Mouse (Mus musculus) kidney, embryonic 16.5 days (tissue): ENCODE measurements at regions not wholly inside any gene's neighbourhood (a gene's known extent, or its start where the extent isn't known, plus 50 kb on each side); places are given as distances from the start of the nearest gene placed in this dataset.

Source experiments
- ATAC-seq: fragments of 200-750 bp; cut with Nextera tagmentation; 2 replicates; pipeline ENCODE4 v1.8.0; 2017; ENCODE audit warnings: moderate TSS enrichment; ENCODE audit not compliant: low FRiP score, low TSS enrichment
- H3K27ac ChIP-seq: fragments of 300-500 bp; sonication (generic); 2 replicates; pipeline ENCODE4 v1.5.1; 2014; ENCODE audit warnings: low read length
- H3K27me3 ChIP-seq: fragments of 300-500 bp; sonication (generic); 2 replicates; pipeline ENCODE4 v1.6.1; 2014; ENCODE audit warnings: low read length, control low read depth, mixed read lengths; ENCODE audit not compliant: insufficient read depth
- H3K36me3 ChIP-seq: fragments of 300-500 bp; sonication (generic); 2 replicates; pipeline ENCODE4 v1.6.1; 2014; ENCODE audit warnings: low read length, control low read depth, mixed read lengths; ENCODE audit not compliant: insufficient read depth
- H3K4me1 ChIP-seq: fragments of 300-500 bp; sonication (generic); 2 replicates; pipeline ENCODE4 v1.6.1; 2014; ENCODE audit warnings: low read length, control low read depth, mixed read lengths; ENCODE audit not compliant: insufficient read depth
- H3K4me2 ChIP-seq: fragments of 300-500 bp; sonication (generic); replicated peaks from 2 replicates; pipeline ENCODE4 v1.6.1; 2014; ENCODE audit warnings: low read depth, low read length
- H3K4me3 ChIP-seq: fragments of 300-500 bp; sonication (generic); 2 replicates; pipeline ENCODE4 v1.5.1; 2014; ENCODE audit warnings: mild to moderate bottlenecking, low read length
- H3K9ac ChIP-seq: fragments of 300-500 bp; sonication (generic); replicated peaks from 2 replicates; pipeline ENCODE4 v1.6.1; 2014; ENCODE audit warnings: low read length
- H3K9me3 ChIP-seq: fragments of 300-500 bp; sonication (generic); 2 replicates; pipeline ENCODE4 v1.6.1; 2016; ENCODE audit warnings: low read length, control low read depth
- WGBS: fragments of 180-500 bp; shearing (Covaris S2); extraction: QIAGEN DNeasy Blood & Tissue Kit; methylation state at CpG from one replicate; pipeline ENCODE4 v1.1.7; 2014; 5-methylcytosine and 5-hydroxymethylcytosine counted together

- Histone ChIP-seq H3K4me2 (no peak overlapping the region), H3K27me3 (no peaks in the 10 kb centered on the region), H3K27ac (no peak overlapping the region), H3K36me3 (no peaks in the 10 kb centered on the region), H3K9ac (no peak overlapping the region), H3K9me3 (no peaks in the 10 kb centered on the region), H3K4me3 (no peak overlapping the region), H3K4me1 (no peaks in the 10 kb centered on the region)
- 23% methylated on average over 1 of the region's 1 CpGs for WGBS
- no peak for ATAC-seq
Observed at GRCm38 (mm10) chr3:20892916-20893430, 526.0 kb upstream of the Agtr1b start.

DNA sequence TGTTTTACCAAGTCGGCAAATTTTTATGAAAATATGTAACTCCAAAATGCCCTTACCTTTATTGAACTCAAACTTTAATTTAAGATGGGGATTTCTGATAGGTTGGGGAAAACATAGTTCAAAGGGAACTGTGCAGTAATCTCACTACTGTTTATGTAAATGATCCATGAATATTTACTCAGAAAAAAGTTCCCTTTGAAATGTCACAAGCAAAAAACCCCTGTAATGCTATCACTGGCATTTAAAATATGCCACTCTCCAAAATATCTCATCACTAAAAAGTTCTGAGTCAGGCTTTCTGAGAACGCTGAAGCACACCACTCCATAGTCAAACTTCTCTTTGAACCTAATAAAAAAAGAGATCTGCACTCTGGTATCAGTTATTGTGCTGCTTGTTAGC is 497.3 kb upstream of the Agtr1b start:
- H3K27me3 ChIP-seq = no peaks in the 10 kb centered on the region
- no peak overlapping the region for H3K27ac ChIP-seq
- no peak for ATAC-seq
- H3K4me2 ChIP-seq = no peak overlapping the region
- no peak overlapping the region for H3K4me3 ChIP-seq
- WGBS = 80% methylated on average over 2 of the region's 2 CpGs
- no peak overlapping the region for H3K9ac ChIP-seq
- no peaks in the 10 kb centered on the region for H3K9me3 ChIP-seq
- no peaks in the 10 kb centered on the region for H3K36me3 ChIP-seq
- no peaks in the 10 kb centered on the region for H3K4me1 ChIP-seq

GRCm38 (mm10) chr3:20831038-20831437 is 464.1 kb upstream of the Agtr1b start:
- H3K27ac ChIP-seq = no peak overlapping the region
- no peak overlapping the region for H3K4me3 ChIP-seq
- H3K36me3 ChIP-seq = no peaks in the 10 kb centered on the region
- no peaks in the 10 kb centered on the region for H3K4me1 ChIP-seq
- no peaks in the 10 kb centered on the region for H3K9me3 ChIP-seq
- H3K4me2 ChIP-seq = no peak overlapping the region
- no peak for ATAC-seq
- H3K9ac ChIP-seq = no peak overlapping the region
- 87% methylated on average over 4 of the region's 4 CpGs for WGBS
- H3K27me3 ChIP-seq = no peaks in the 10 kb centered on the region

DNA sequence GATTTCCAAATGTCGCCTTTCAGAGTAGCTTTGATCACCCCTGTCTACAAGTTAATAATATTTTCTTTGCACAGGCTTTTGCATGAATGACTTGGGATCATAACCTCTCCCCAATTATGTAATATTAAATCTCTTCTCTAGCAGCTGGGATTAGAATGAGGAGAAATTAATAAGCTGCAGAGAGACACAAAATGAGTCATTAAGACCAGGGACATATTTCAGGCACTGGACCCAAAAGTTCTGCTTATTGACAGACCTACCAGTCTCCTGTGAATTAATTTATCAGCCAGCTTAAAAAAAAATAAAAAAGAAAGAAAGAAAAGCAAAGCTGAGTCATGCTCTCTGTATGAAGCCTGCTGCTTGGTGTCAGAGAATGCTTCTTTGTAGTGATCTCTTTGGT is 462.4 kb upstream of the Agtr1b start:
- 51% methylated on average over 1 of the region's 1 CpGs for WGBS
- H3K4me1 ChIP-seq = no peaks in the 10 kb centered on the region
- no peak overlapping the region for H3K27ac ChIP-seq
- H3K9ac ChIP-seq = no peak overlapping the region
- no peak for ATAC-seq
- H3K4me2 ChIP-seq = no peak overlapping the region
- H3K36me3 ChIP-seq = no peaks in the 10 kb centered on the region
- H3K27me3 ChIP-seq = no peaks in the 10 kb centered on the region
- no peaks in the 10 kb centered on the region for H3K9me3 ChIP-seq
- no peak overlapping the region for H3K4me3 ChIP-seq

GRCm38 (mm10) chr3:20828811-20829210 is 461.8 kb upstream of the Agtr1b start:
- Histone ChIP-seq H3K36me3 (no peaks in the 10 kb centered on the region), H3K9me3 (no peaks in the 10 kb centered on the region), H3K4me3 (no peak overlapping the region), H3K27ac (no peak overlapping the region), H3K9ac (no peak overlapping the region), H3K4me1 (no peaks in the 10 kb centered on the region), H3K27me3 (no peaks in the 10 kb centered on the region), H3K4me2 (no peak overlapping the region)
- no peak for ATAC-seq
- 42% methylated on average over 3 of the region's 3 CpGs for WGBS

DNA sequence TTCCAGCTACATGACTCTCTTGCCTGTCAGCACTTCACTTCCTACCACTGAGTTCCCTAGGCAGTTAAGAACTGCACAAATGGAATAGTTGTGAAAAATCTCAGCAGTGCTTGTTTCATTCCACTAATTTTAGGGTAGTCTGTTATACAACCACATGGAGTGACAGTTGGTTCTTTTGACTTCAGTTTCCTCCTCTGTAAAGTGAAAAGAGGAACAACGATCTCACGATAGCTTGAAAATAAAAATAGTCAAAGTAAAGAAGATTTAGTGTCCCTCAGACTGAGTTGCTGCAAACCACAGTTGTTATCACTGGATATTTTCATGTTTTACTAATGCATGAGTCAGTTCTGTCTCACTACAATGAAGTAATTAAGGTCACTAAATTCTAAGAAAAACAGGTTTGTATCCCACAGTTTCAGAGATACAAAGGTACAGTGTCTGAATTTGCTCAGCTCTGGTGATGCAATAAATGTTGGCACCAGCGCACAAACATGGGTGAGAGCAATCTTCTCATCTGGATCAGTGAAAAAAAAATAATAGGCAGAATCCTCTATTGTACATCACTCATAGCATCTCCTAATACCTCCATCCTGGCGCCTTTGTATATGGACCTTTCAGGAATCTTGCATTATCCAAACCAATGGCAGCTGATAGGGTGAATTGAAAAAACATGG is 458.8 kb upstream of the Agtr1b start:
- ATAC-seq = no peak
- H3K27ac ChIP-seq = no peak overlapping the region
- no peaks in the 10 kb centered on the region for H3K27me3 ChIP-seq
- H3K36me3 ChIP-seq = no peaks in the 10 kb centered on the region
- WGBS = 77% methylated on average over 4 of the region's 4 CpGs
- H3K9me3 ChIP-seq = no peaks in the 10 kb centered on the region
- H3K9ac ChIP-seq = no peak overlapping the region
- no peaks in the 10 kb centered on the region for H3K4me1 ChIP-seq
- no peak overlapping the region for H3K4me2 ChIP-seq
- H3K4me3 ChIP-seq = no peak overlapping the region

GRCm38 (mm10) chr3:20822226-20822625 is 455.2 kb upstream of the Agtr1b start:
- Histone ChIP-seq H3K4me1 (no peaks in the 10 kb centered on the region), H3K9ac (no peak overlapping the region), H3K4me2 (no peak overlapping the region), H3K27me3 (no peaks in the 10 kb centered on the region), H3K4me3 (no peak overlapping the region), H3K36me3 (no peaks in the 10 kb centered on the region), H3K9me3 (no peaks in the 10 kb centered on the region), H3K27ac (no peak overlapping the region)
- no peak for ATAC-seq
- 33% methylated on average over 1 of the region's 1 CpGs for WGBS

- ATAC-seq = no peak
- WGBS = 77% methylated on average over 4 of the region's 4 CpGs
- Histone ChIP-seq H3K9me3 (no peaks in the 10 kb centered on the region), H3K4me2 (no peak overlapping the region), H3K36me3 (no peaks in the 10 kb centered on the region), H3K4me1 (no peaks in the 10 kb centered on the region), H3K27me3 (no peaks in the 10 kb centered on the region), H3K4me3 (no peak overlapping the region), H3K9ac (no peak overlapping the region), H3K27ac (no peak overlapping the region)
Observed at GRCm38 (mm10) chr3:20821712-20822111, 454.7 kb upstream of the Agtr1b start.

GRCm38 (mm10) chr3:20820047-20820446 is 453.1 kb upstream of the Agtr1b start:
- WGBS = 91% methylated on average over 3 of the region's 3 CpGs

DNA sequence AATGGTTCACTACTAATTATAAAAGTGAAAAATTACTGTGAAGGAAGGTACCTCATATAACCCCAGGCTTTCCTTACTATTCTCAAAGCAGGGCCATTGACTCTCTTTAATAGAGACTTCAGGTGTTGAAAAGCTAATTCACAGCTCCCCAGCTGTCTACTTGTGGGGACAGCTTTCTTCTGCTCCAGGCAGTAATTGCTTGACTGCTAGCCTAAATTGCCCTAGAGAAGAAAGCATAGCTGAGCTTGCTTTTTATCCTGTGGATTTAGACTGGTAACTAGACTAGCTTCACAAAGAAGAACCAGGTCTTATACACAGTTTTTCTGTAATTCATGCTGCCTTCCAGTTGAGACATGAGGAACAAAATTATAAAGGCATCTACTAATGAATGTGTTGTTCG is 452.6 kb upstream of the Agtr1b start:
- H3K36me3 ChIP-seq = no peaks in the 10 kb centered on the region
- H3K9me3 ChIP-seq = no peaks in the 10 kb centered on the region
- no peaks in the 10 kb centered on the region for H3K27me3 ChIP-seq
- no peak overlapping the region for H3K4me3 ChIP-seq
- no peak for ATAC-seq
- no peak overlapping the region for H3K9ac ChIP-seq
- H3K4me2 ChIP-seq = no peak overlapping the region
- 21% methylated on average over 1 of the region's 1 CpGs for WGBS
- H3K4me1 ChIP-seq = no peaks in the 10 kb centered on the region
- no peak overlapping the region for H3K27ac ChIP-seq

More at GRCm38 (mm10) chr3:20820047-20820446, 453.1 kb upstream of the Agtr1b start:
- H3K27me3 ChIP-seq = no peaks in the 10 kb centered on the region
- no peak overlapping the region for H3K9ac ChIP-seq
- no peak overlapping the region for H3K4me2 ChIP-seq
- no peak overlapping the region for H3K27ac ChIP-seq
- no peaks in the 10 kb centered on the region for H3K4me1 ChIP-seq
- ATAC-seq = no peak
- H3K36me3 ChIP-seq = no peaks in the 10 kb centered on the region
- H3K4me3 ChIP-seq = no peak overlapping the region
- H3K9me3 ChIP-seq = no peaks in the 10 kb centered on the region
